Mouse (Mus musculus): Measurements from ENCODE around the gene Unc119. TPM values are rescaled to one million over a fixed set of nuclear protein-coding genes. Genes with fewer than 3 reads are reported as not detected.

The Unc119 gene
- polyA plus RNA-seq, 1 experiment from 2014 or later: 31.0 TPM

DNA sequence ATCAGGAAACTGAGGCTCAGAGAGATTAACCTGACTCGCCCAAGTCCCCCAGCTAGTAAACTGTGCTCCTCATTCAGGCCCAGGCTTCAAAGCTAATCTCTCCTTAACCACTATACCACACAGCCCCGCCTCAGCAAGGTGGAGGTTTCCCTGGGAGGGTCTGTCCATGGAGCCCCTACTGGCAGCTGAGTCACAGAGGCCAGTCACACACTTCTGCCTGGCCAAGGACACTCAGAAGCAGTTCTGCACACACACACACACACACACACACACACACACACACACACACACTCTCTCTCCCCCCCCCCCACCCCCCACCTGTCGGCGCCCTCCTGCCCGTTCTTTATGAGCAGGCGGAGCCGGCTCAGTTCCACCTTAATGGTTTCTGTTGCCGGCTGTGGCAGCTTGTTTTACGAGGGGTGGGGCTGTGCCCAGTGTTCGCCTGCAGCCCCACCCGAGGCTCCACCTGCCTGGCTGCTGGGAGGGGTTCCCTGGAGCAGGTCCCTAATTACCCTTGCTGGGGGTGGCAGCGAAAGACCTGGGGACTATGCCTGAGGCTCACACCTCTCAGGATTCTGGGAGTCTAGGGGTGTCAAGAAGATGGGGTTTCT, 34.4 kb downstream of the Unc119 start:
- WGBS: 40% methylated on average over 10 of the region's 12 CpGs
- no peaks in the 10 kb centered on the region for H3K36me3 ChIP-seq
- H3K9me3 ChIP-seq (replicated peaks): no peaks in the 10 kb centered on the region
- H3K27ac ChIP-seq: no peak overlapping the region
- peaks cover 10% of the 10 kb centered on the region for H3K27me3 ChIP-seq
- H3K4me3 ChIP-seq: no peak overlapping the region
- H3K4me1 ChIP-seq (replicated peaks): no peaks in the 10 kb centered on the region
- H3K4me2 ChIP-seq: no peak overlapping the region
- H3K9ac ChIP-seq: no peak overlapping the region
- no peak for ATAC-seq (replicated peaks; ENCODE audit: insufficient number of reproducible peaks, insufficient read depth, low FRiP score, low read depth)

DNA sequence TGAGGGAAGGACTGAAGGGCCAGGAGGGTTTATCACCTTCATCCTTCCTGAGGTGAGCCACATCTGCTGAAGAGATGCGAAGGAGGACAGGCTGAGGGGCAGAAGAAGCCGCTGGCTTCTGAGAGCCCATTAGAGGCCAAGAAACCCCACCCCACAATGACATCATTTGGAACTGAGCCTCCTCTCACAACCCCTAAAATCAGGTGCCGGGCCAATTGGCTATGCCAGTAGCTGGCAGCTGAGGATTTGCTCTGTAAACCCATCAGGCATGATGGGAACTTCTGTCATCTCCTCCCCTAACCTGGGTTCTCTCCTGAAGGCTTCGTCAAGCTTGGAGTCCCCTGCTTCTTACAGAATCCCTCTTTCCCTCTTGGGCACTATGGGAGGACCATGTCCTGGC, 37.1 kb downstream of the Unc119 start:
- no peaks in the 10 kb centered on the region for H3K4me1 ChIP-seq (replicated peaks)
- no peak for ATAC-seq (replicated peaks; ENCODE audit: insufficient number of reproducible peaks, insufficient read depth, low FRiP score, low read depth)
- H3K9ac ChIP-seq: no peak overlapping the region
- H3K4me2 ChIP-seq: no peak overlapping the region
- 63% methylated on average over 4 of the region's 4 CpGs for WGBS
- H3K9me3 ChIP-seq (replicated peaks): no peaks in the 10 kb centered on the region
- H3K27ac ChIP-seq: no peak overlapping the region
- H3K36me3 ChIP-seq: no peaks in the 10 kb centered on the region
- no peak overlapping the region for H3K4me3 ChIP-seq
- H3K27me3 ChIP-seq: peaks cover 14% of the 10 kb centered on the region

DNA sequence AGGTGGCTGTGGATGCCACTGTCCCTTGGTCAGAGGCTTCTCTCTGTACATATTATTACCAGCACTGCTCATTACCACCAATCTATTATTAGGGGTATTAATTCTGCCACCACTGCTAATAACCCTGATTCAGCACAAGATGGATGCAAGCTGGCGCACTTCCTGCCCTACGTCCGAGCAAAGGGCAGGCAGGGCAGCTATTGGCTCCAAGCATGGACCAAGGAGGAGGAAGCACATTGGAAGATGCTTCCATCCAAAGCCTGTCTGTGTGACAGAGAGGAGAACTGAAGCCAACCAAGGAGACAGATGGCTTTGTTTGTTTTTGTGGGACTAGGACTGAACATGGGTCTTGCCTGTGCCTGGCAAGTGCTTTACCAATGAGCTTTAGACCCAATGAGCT, 37.7 kb downstream of the Unc119 start:
- ATAC-seq (replicated peaks; ENCODE audit: insufficient number of reproducible peaks, insufficient read depth, low FRiP score, low read depth): no peak
- no peaks in the 10 kb centered on the region for H3K9me3 ChIP-seq (replicated peaks)
- H3K9ac ChIP-seq: no peak overlapping the region
- H3K27ac ChIP-seq: no peak overlapping the region
- WGBS: 83% methylated on average over 3 of the region's 3 CpGs
- no peak overlapping the region for H3K4me3 ChIP-seq
- H3K36me3 ChIP-seq: no peaks in the 10 kb centered on the region
- no peaks in the 10 kb centered on the region for H3K4me1 ChIP-seq (replicated peaks)
- peaks cover 14% of the 10 kb centered on the region for H3K27me3 ChIP-seq
- no peak overlapping the region for H3K4me2 ChIP-seq

DNA sequence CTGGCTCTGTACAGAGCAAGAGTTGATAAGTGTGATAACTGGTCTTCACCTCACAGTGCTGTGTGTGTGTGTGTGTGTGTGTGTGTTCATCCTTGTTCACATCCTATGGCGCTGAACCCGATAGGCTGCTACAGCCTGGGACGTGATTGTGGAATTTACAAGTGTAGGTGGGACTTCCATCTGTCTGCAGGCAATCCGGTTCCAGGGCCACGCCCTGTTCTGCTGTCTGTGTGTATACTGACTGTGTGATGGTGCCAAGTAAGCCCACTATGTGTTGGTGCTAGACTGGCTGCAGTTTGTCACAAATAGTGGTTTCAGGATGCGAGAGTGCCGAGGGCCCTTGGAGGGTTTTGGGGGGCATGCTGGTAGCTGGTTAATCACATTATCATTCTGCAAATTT, 39.0 kb downstream of the Unc119 start:
- Histone ChIP-seq H3K27ac (no peak overlapping the region), H3K4me1 (replicated peaks) (no peaks in the 10 kb centered on the region), H3K4me3 (no peak overlapping the region), H3K9ac (no peak overlapping the region), H3K4me2 (no peak overlapping the region), H3K27me3 (peaks cover 17% of the 10 kb centered on the region), H3K36me3 (no peaks in the 10 kb centered on the region), H3K9me3 (replicated peaks) (no peaks in the 10 kb centered on the region)
- whole genome bisulfite sequencing: 69% methylated on average over 7 of the region's 7 CpGs
- ATAC-seq (replicated peaks; ENCODE audit: insufficient number of reproducible peaks, insufficient read depth, low FRiP score, low read depth): no peak

DNA sequence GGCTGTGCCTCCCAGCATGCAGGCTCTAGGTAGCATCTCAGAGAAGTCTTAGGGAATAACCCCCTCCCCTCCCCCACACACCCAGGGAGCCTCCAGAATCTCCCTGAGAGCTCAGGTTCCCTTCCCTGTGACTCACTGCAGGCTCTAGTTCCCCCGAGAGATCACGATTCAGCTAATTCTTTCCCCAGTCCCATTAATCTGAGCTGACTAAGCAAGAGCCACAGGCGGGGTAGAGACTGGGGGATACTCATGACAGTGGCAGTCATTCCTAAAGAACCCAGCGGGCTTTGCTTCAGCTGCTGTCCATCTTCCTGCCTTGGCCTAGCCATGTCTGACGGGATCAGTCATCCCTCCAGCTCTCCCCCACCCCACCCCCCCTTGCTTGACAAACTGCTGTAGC, 39.4 kb downstream of the Unc119 start:
- no peak overlapping the region for H3K9ac ChIP-seq
- ATAC-seq (replicated peaks; ENCODE audit: insufficient number of reproducible peaks, insufficient read depth, low FRiP score, low read depth): no peak
- H3K4me1 ChIP-seq (replicated peaks): no peaks in the 10 kb centered on the region
- WGBS: 44% methylated on average over 5 of the region's 5 CpGs
- no peak overlapping the region for H3K4me2 ChIP-seq
- no peaks in the 10 kb centered on the region for H3K36me3 ChIP-seq
- H3K27ac ChIP-seq: no peak overlapping the region
- H3K4me3 ChIP-seq: no peak overlapping the region
- peaks cover 18% of the 10 kb centered on the region for H3K27me3 ChIP-seq
- no peaks in the 10 kb centered on the region for H3K9me3 ChIP-seq (replicated peaks)

DNA sequence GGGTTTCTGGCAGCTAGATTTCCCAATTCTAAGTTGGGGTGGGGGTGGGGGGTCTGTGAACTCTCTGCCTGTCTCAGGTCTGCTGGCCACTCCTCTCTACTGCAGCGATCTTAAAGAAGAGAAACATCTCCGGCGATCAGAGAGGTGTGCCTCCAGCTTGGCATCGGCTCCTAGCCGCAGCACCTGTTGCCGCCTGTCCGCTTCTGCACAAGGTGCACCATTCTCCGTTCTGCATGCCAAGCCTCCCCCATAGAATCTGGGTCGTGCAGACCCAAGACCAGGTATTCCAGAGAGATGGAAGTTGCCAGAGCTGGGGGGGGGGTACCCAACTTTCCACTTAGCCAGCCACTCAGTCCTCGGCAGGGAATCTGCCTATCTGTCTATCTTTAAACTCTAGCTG, 42.5 kb downstream of the Unc119 start:
- no peak overlapping the region for H3K9ac ChIP-seq
- H3K4me1 ChIP-seq (replicated peaks): no peaks in the 10 kb centered on the region
- WGBS: 79% methylated on average over 10 of the region's 10 CpGs
- no peaks in the 10 kb centered on the region for H3K9me3 ChIP-seq (replicated peaks)
- H3K27me3 ChIP-seq: peaks cover 11% of the 10 kb centered on the region
- no peak overlapping the region for H3K4me2 ChIP-seq
- H3K27ac ChIP-seq: no peak overlapping the region
- H3K4me3 ChIP-seq: peak overlapping the region; percentile 4; the same call in 1 of the 2 replicates
- ATAC-seq (replicated peaks; ENCODE audit: insufficient number of reproducible peaks, insufficient read depth, low FRiP score, low read depth): no peak
- no peaks in the 10 kb centered on the region for H3K36me3 ChIP-seq

DNA sequence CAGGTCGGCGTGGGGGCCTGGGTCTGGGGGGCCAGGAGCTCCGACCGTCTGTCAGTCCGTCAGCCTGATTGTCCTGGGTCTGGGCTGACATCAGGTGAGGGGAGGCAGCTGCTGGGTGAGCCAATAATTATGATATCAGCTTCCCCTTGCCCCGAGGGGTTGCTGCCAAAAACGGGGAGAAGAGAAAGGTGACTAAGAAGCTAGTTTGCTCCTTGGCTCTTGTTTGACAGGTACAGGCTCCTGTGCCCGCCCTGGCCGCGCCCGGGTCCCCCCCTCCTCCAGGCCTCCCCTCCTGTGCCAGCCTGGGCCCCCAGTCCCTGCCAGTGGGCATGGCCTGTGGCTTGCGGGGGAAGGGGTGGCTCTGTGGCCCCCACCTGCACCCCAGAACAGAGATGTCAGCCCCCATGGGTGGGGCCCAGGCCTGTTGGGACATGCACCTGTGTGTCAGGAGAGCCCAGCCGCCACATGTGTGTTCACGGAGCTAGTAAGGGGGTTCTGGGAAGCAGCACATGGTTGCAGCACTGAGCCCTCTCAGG, 43.3 kb downstream of the Unc119 start, which contains the start of gene Foxn1:
Foxn1 (minus strand) TSS at position 51 of the 536 bp plus-strand sequence.
- H3K27me3 ChIP-seq: peaks cover 11% of the 10 kb centered on the region
- no peaks in the 10 kb centered on the region for H3K4me1 ChIP-seq (replicated peaks)
- 76% methylated on average over 14 of the region's 14 CpGs for WGBS
- H3K27ac ChIP-seq: no peak within 1 kb of the TSS
- no peaks in the 10 kb centered on the region for H3K9me3 ChIP-seq (replicated peaks)
- H3K4me2 ChIP-seq: no peak within 1 kb of the TSS
- ATAC-seq (replicated peaks; ENCODE audit: insufficient number of reproducible peaks, insufficient read depth, low FRiP score, low read depth): 0 out of 2 replicates have a peak, but pooled peaks have one; percentile 47
- no peak within 1 kb of the TSS for H3K9ac ChIP-seq
- no peaks in the 10 kb centered on the region for H3K36me3 ChIP-seq
- peak within 1 kb of the TSS; percentile 4; the same call in 1 of the 2 replicates for H3K4me3 ChIP-seq

DNA sequence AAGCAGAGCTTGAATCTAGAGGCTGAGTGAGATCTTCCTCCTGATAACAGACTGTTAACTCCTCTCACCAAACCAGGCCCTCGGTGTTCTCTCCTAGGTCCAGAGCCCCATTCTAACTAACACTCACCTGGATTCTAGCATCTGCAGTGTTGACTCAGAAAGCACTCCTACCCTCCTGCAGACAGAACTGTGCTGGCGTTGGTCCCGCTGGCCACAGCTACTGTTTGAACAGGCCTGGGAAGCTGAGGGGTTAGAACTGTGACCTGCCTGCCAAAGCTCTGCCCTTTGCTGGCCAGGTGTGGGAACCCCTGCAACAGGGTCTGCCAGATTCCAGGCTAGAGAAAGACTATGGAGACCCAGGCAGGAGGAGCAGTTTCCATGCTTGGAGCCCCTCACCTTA, 49.4 kb downstream of the Unc119 start:
- Histone ChIP-seq H3K27me3 (peaks cover 3% of the 10 kb centered on the region; the same call in 1 of the 2 replicates), H3K9me3 (replicated peaks) (no peaks in the 10 kb centered on the region), H3K27ac (no peak overlapping the region), H3K4me3 (no peak overlapping the region), H3K9ac (no peak overlapping the region), H3K4me2 (no peak overlapping the region), H3K36me3 (no peaks in the 10 kb centered on the region), H3K4me1 (replicated peaks) (no peaks in the 10 kb centered on the region)
- 71% methylated on average over 3 of the region's 3 CpGs for WGBS
- ATAC-seq (replicated peaks; ENCODE audit: insufficient number of reproducible peaks, insufficient read depth, low FRiP score, low read depth): no peak

DNA sequence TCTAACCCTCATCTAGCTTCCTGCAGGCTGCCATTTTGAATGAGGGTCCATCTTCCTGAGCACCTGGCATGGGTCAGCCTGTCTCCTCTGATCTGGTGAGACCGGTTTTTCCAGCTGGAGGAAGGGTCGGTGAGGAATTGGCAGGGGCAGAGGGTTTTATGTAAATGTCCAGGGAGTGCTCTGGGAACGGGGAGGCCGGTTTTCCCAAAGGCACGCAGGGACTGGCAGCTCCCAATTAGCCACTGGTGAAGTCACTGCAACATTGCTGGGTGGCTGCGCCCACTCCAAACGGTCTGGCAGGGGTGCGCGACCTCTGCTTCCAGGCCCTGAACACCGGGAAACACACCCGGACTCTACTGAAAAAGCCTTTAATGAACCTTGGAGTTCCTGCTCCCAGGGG, 53.7 kb downstream of the Unc119 start:
- Histone ChIP-seq H3K4me2 (peak overlapping the region; percentile 41; the same call in 1 of the 2 replicates), H3K27ac (no peak overlapping the region), H3K27me3 (peaks cover 6% of the 10 kb centered on the region; the same call in 1 of the 2 replicates), H3K4me3 (no peak overlapping the region), H3K9me3 (replicated peaks) (no peaks in the 10 kb centered on the region), H3K36me3 (no peaks in the 10 kb centered on the region), H3K4me1 (replicated peaks) (no peaks in the 10 kb centered on the region), H3K9ac (no peak overlapping the region)
- no peak for ATAC-seq (replicated peaks; ENCODE audit: insufficient number of reproducible peaks, insufficient read depth, low FRiP score, low read depth)
- 45% methylated on average over 11 of the region's 11 CpGs for WGBS

DNA sequence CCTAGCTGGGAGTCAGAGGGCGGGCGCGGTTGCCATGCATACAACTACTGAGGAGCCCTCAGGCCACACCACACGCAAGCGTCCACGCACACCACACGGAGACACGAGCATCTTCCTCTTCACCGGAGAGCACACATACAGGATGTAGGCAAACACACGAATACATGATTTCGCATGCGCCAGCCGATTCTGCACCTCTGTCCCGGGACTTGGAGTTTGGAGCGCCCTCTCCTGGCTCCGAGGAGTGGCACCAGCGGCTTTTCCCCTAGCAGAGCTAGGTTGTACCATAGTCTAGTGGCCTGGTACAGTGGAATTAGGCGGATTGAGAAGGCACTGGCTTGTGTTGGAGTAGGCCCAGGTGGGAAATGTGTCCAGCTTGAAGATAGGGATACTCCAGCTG, 54.1 kb downstream of the Unc119 start:
- H3K4me1 ChIP-seq (replicated peaks): no peaks in the 10 kb centered on the region
- H3K4me2 ChIP-seq: peak overlapping the region; percentile 41; the same call in 1 of the 2 replicates
- no peaks in the 10 kb centered on the region for H3K36me3 ChIP-seq
- ATAC-seq (replicated peaks; ENCODE audit: insufficient number of reproducible peaks, insufficient read depth, low FRiP score, low read depth): no peak
- H3K9ac ChIP-seq: no peak overlapping the region
- 14% methylated on average over 18 of the region's 18 CpGs for WGBS
- no peak overlapping the region for H3K27ac ChIP-seq
- H3K4me3 ChIP-seq: no peak overlapping the region
- peaks cover 6% of the 10 kb centered on the region; the same call in 1 of the 2 replicates for H3K27me3 ChIP-seq
- no peaks in the 10 kb centered on the region for H3K9me3 ChIP-seq (replicated peaks)

DNA sequence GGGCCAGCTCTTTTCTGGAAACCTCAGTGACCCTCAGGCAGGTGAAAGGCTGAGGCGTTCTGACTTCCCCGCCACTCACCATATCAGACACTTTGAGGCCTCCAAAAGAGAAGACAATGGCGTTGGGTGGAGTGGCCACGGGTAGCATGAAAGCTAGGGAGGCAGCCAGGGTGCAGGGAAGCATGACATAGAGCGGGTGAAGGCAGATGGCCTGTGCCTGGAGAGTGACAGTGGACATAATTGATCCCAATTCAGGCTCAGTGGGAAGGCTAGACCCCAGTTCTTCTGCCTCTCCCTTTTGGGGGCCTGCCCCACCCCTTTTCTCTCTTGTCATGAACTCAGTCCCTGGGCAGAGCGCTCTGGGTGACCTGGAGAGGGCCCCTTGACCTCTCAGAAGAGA, 54.9 kb downstream of the Unc119 start:
- no peak overlapping the region for H3K4me2 ChIP-seq
- no peaks in the 10 kb centered on the region for H3K4me1 ChIP-seq (replicated peaks)
- peaks cover 6% of the 10 kb centered on the region; the same call in 1 of the 2 replicates for H3K27me3 ChIP-seq
- no peak overlapping the region for H3K27ac ChIP-seq
- WGBS: 72% methylated on average over 6 of the region's 6 CpGs
- no peak overlapping the region for H3K9ac ChIP-seq
- H3K4me3 ChIP-seq: no peak overlapping the region
- no peak for ATAC-seq (replicated peaks; ENCODE audit: insufficient number of reproducible peaks, insufficient read depth, low FRiP score, low read depth)
- H3K36me3 ChIP-seq: no peaks in the 10 kb centered on the region
- no peaks in the 10 kb centered on the region for H3K9me3 ChIP-seq (replicated peaks)

Measured in heart, embryonic 15.5 days (tissue).